Mouse (Mus musculus) midbrain, embryonic 15.5 days (tissue): ENCODE measurements around the gene Srms. TPM values are rescaled to one million over a fixed set of nuclear protein-coding genes. Genes with fewer than 3 reads are reported as not detected.

ENCODE experiments used
- ATAC-seq: fragments of 200-750 bp; cut with Nextera tagmentation; replicated peaks from 2 replicates; pipeline ENCODE4 v1.8.0; 2017; ENCODE audit warnings: moderate TSS enrichment
- H3K27ac ChIP-seq: fragments of 300-500 bp; sonication (generic); 2 replicates; pipeline ENCODE4 v1.5.1; 2015; ENCODE audit warnings: mild to moderate bottlenecking, inconsistent platforms
- H3K27me3 ChIP-seq: fragments of 300-500 bp; sonication (generic); replicated peaks from 2 replicates; pipeline ENCODE4 v1.6.1; 2015; ENCODE audit warnings: inconsistent platforms
- H3K36me3 ChIP-seq: fragments of 300-500 bp; sonication (generic); replicated peaks from 2 replicates; pipeline ENCODE4 v1.6.1; 2015; ENCODE audit warnings: inconsistent platforms
- H3K4me1 ChIP-seq: fragments of 300-500 bp; sonication (generic); 2 replicates; pipeline ENCODE4 v1.6.1; 2015; ENCODE audit warnings: inconsistent platforms
- H3K4me2 ChIP-seq: fragments of 300-500 bp; sonication (generic); 2 replicates; pipeline ENCODE4 v1.6.1; 2015; ENCODE audit warnings: inconsistent platforms, mild to moderate bottlenecking, moderate library complexity
- H3K4me3 ChIP-seq: fragments of 300-500 bp; sonication (generic); 2 replicates; pipeline ENCODE4 v1.5.1; 2015; ENCODE audit warnings: mild to moderate bottlenecking, inconsistent platforms
- H3K9ac ChIP-seq: fragments of 300-500 bp; sonication (generic); 2 replicates; pipeline ENCODE4 v1.6.1; 2015; ENCODE audit warnings: mild to moderate bottlenecking, inconsistent platforms
- H3K9me3 ChIP-seq: fragments of 300-500 bp; sonication (generic); 2 replicates; pipeline ENCODE4 v1.6.1; 2016; ENCODE audit warnings: inconsistent platforms
- WGBS: fragments of 180-500 bp; shearing (Covaris S2); methylation state at CpG from one replicate; pipeline ENCODE4 v1.1.7; 2015; ENCODE audit warnings: mixed read lengths; 5-methylcytosine and 5-hydroxymethylcytosine counted together
- polyA plus RNA-seq: library from polyadenylated mRNA; unstranded; fragments of >200 nt; fragmentation: Nextera tagmentation; extraction: Ambion mirVana; gene quantifications from 2 replicates; pipeline ENCODE4 v1.2.1, GENCODE M21; 2015

Srms gene
- polyA plus RNA-seq, 1 experiment from 2014 or later = 0.18 TPM

DNA sequence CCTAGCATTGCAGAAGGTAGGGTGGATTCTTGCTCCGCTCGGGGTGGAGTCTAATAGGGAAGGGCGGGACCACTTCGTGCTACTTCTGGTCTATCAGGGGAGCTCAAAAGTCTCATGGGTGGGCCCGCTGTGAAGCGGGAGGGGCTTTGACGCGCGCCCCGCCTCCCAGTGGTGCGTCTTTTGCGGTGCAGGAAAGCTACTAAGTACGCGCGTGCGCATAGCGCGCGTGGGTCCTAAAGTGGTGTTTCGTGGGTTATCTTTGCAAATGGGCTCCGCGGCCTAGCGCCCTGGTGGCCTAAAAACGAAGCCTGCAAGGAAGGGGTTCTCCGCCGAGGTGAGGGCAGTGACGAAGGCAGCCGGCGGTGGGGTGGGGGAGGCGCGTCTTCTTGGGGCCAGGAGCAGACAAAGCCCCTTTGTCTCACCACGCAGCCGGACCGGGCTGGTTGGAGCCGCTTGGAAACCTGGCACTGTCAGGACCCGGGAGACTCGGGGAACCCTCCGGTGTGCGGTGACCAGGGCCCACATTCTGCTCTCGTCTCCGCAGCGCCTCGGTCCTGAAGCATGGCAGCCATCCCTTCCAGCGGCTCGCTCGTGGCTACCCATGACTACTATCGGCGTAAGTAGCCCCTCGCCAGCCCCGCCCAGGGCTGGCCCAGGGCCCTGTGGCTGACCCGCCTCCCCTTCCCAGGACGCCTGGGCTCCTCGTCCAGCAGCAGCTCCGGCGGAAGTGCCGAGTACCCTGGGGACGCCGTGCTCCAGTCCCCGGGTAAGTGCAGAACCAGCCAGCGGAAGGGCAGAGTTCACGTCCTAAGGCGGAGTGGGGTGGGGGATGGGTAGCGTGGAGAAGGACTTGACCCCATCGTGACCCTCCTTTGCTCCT lies 25.6 kb downstream of the Srms start, which contains the start of gene Ppdpf:
Gene Ppdpf, plus strand, starts transcription at position 127 of the 880 bp plus-strand sequence.
- WGBS = under 1% methylated on average over 64 of the region's 64 CpGs
- Histone ChIP-seq H3K4me1 (peaks cover 18% of the 10 kb centered on the region), H3K4me3 (peak within 1 kb of the TSS; percentile 78), H3K36me3 (0 out of 2 replicates have a peak, but pooled peaks cover 4% of the 10 kb centered on the region), H3K9me3 (no peaks in the 10 kb centered on the region), H3K4me2 (peak within 1 kb of the TSS; percentile 65), H3K9ac (peak within 1 kb of the TSS; percentile 94), H3K27me3 (no peaks in the 10 kb centered on the region), H3K27ac (peak within 1 kb of the TSS; percentile 95)
- peak; percentile 90 for ATAC-seq

GRCm38 (mm10) chr2:181186635-181187034 lies 26.4 kb downstream of the Srms start:
- Histone ChIP-seq H3K4me1 (peaks cover 18% of the 10 kb centered on the region), H3K27me3 (no peaks in the 10 kb centered on the region), H3K4me3 (peak overlapping the region; percentile 78), H3K36me3 (0 out of 2 replicates have a peak, but pooled peaks cover 4% of the 10 kb centered on the region), H3K4me2 (peak overlapping the region; percentile 65), H3K9me3 (no peaks in the 10 kb centered on the region), H3K9ac (peak overlapping the region; percentile 94), H3K27ac (peak overlapping the region; percentile 95)
- ATAC-seq = peak; percentile 88
- 0% methylated on average over 14 of the region's 14 CpGs for WGBS

DNA sequence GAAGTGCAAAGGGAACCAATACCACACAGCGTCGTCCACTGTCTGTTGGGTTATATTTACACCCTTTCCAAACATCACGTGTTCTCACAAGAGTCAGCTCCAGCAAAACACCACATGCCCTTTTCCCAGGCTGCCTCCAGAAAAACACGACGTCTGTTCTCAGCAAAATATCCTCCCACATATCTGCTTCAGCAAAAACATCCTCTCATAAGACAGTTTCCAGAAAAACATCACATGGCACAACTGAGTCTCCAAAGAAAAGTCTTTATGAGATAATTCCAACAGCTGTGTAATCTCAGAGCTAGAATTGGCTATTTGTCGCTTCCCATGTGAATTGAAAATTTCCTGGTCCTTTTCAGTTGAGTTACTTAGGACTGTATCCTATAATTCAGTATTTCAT lies 32.1 kb downstream of the Srms start:
- Histone ChIP-seq H3K27ac (no peak overlapping the region), H3K9me3 (no peaks in the 10 kb centered on the region), H3K36me3 (no peaks in the 10 kb centered on the region), H3K4me1 (no peaks in the 10 kb centered on the region), H3K27me3 (no peaks in the 10 kb centered on the region), H3K4me3 (no peak overlapping the region), H3K4me2 (no peak overlapping the region), H3K9ac (no peak overlapping the region)
- no peak for ATAC-seq
- WGBS = 83% methylated on average over 6 of the region's 6 CpGs

- WGBS = 86% methylated on average over 5 of the region's 5 CpGs
- H3K27ac ChIP-seq = no peak overlapping the region
- H3K4me1 ChIP-seq = no peaks in the 10 kb centered on the region
- ATAC-seq = no peak
- H3K4me3 ChIP-seq = no peak overlapping the region
- no peaks in the 10 kb centered on the region for H3K36me3 ChIP-seq
- no peaks in the 10 kb centered on the region for H3K9me3 ChIP-seq
- no peak overlapping the region for H3K9ac ChIP-seq
- H3K27me3 ChIP-seq = no peaks in the 10 kb centered on the region
- H3K4me2 ChIP-seq = no peak overlapping the region
These were observed 34.5 kb downstream of the Srms start for GRCm38 (mm10) chr2:181178471-181178870.

- Histone ChIP-seq H3K27me3 (no peaks in the 10 kb centered on the region), H3K36me3 (no peaks in the 10 kb centered on the region), H3K4me2 (no peak overlapping the region), H3K4me1 (no peaks in the 10 kb centered on the region), H3K27ac (no peak overlapping the region), H3K4me3 (no peak overlapping the region), H3K9me3 (no peaks in the 10 kb centered on the region), H3K9ac (no peak overlapping the region)
- 70% methylated on average over 3 of the region's 3 CpGs for WGBS
- no peak for ATAC-seq
These were observed 35.0 kb downstream of the Srms start for GRCm38 (mm10) chr2:181178015-181178414.

DNA sequence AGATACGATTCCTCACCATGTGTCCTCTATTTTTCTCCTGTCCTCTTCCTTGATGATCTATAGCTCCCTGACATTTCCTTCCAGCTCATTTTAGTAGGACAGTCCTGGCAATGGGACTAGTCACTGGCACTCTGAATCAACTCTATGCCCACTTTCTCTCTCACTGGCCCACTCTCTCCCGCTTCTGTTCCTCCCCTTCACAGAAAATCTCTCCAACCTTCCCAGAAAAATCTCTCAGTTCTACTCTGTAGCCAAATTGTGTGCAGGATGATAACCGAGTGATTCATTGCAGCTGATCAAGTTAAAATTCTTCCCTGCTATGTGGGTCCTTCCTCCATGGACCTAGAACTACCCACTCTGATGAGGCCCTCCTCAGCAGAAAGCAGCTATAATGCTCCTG lies 38.3 kb downstream of the Srms start:
- ATAC-seq = no peak
- Histone ChIP-seq H3K9me3 (no peaks in the 10 kb centered on the region), H3K4me1 (no peaks in the 10 kb centered on the region), H3K4me2 (no peak overlapping the region), H3K9ac (no peak overlapping the region), H3K27ac (no peak overlapping the region), H3K27me3 (no peaks in the 10 kb centered on the region), H3K4me3 (no peak overlapping the region), H3K36me3 (no peaks in the 10 kb centered on the region)
- WGBS = 92% methylated on average over 3 of the region's 3 CpGs

DNA sequence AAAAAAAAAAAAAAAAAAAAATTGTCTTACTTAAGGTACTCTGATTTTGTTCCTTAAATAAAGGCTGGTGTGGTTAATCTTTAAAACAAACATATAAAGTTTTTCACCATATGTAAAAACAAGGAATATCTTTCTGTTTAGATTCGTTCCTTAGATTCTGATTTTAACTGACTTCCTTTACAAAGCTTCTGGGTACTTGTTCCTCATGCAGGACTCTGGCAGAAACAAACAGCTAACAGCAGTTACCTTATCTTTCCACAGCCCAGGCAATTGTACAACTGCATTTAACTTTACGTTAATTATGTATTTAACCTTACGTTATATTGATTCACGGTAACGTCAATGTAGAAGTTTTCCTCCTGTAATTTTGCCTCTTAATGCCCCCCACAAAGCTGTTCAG lies 46.5 kb downstream of the Srms start:
- no peaks in the 10 kb centered on the region for H3K9me3 ChIP-seq
- no peak for ATAC-seq
- no peaks in the 10 kb centered on the region for H3K36me3 ChIP-seq
- no peak overlapping the region for H3K4me2 ChIP-seq
- H3K4me1 ChIP-seq = no peaks in the 10 kb centered on the region
- 87% methylated on average over 5 of the region's 5 CpGs for WGBS
- H3K4me3 ChIP-seq = no peak overlapping the region
- H3K27ac ChIP-seq = no peak overlapping the region
- no peak overlapping the region for H3K9ac ChIP-seq
- no peaks in the 10 kb centered on the region for H3K27me3 ChIP-seq

DNA sequence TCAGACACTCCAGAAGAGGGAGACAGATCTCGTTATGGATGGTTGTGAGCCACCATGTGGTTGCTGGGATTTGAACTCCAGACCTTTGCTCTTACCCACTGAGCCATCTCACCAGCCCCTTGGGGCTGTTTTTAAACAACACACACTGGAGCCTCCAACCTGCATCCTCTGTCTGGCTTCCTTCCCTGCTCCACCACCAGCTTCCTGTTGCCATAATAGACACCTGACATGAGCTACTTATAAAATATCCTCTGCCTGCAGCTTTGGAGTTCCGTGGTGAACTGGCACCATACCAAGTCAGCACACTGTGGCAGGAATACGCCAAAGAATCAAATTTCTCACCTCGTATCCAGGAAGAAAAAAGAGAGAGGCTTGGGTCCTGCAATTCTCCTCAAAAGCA lies 52.2 kb downstream of the Srms start:
- no peak overlapping the region for H3K9ac ChIP-seq
- H3K27ac ChIP-seq = no peak overlapping the region
- no peaks in the 10 kb centered on the region for H3K9me3 ChIP-seq
- no peak overlapping the region for H3K4me3 ChIP-seq
- no peak overlapping the region for H3K4me2 ChIP-seq
- 76% methylated on average over 4 of the region's 4 CpGs for WGBS
- H3K4me1 ChIP-seq = peaks cover 37% of the 10 kb centered on the region
- H3K27me3 ChIP-seq = no peaks in the 10 kb centered on the region
- no peaks in the 10 kb centered on the region for H3K36me3 ChIP-seq
- ATAC-seq = no peak

DNA sequence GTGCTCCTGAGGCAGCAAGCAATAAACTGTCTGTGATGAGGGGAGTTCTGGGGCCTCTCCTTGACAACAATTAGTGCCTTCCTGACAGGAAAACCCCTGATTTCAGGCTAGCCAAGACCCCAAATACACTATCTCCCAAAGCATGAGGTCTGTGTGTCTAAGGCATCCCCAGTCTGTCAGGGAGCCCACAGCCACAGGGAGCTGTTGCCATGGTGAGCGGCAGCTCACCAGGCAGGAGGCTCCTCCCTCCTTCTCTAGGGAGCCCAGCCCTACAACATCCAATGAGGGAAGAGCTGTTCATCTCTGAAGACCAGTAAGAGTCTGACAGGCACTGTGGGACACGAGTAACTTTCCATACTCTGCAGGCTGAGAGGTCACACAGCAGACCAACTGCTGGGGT lies 53.2 kb downstream of the Srms start:
- no peaks in the 10 kb centered on the region for H3K27me3 ChIP-seq
- H3K4me3 ChIP-seq = no peak overlapping the region
- peak; percentile 81 for ATAC-seq
- H3K9me3 ChIP-seq = no peaks in the 10 kb centered on the region
- WGBS = 0% methylated on average over 2 of the region's 2 CpGs
- H3K36me3 ChIP-seq = no peaks in the 10 kb centered on the region
- H3K27ac ChIP-seq = peak overlapping the region; percentile 80
- H3K4me2 ChIP-seq = peak overlapping the region; percentile 30
- H3K9ac ChIP-seq = no peak overlapping the region
- peaks cover 48% of the 10 kb centered on the region for H3K4me1 ChIP-seq

DNA sequence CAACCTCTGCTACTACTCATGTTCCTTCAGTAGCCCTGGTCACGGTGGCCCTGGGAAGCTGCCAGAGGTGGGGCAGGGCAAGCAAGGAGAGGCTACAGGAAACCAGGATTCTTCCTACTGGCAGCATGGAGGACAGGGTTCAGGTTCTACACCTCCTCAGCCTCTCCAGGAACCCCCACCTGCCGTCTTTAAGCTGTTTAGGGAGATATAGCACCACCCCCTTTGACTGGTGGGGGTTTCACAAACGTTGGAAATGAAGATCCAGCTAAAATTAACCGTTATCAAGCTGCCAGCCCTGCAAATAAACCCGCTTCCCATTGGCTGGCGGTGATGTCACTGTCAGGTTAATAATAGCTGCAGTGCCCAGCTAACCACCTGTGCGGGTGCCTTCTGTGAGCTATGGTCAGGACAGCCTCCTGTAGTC lies 53.9 kb downstream of the Srms start:
- Histone ChIP-seq H3K4me3 (no peak overlapping the region), H3K4me1 (peaks cover 55% of the 10 kb centered on the region), H3K27me3 (no peaks in the 10 kb centered on the region), H3K27ac (peak overlapping the region; percentile 80), H3K36me3 (no peaks in the 10 kb centered on the region), H3K9ac (peak overlapping the region; percentile 18; the same call in 1 of the 2 replicates), H3K9me3 (no peaks in the 10 kb centered on the region), H3K4me2 (no peak overlapping the region)
- no peak for ATAC-seq
- 45% methylated on average over 7 of the region's 7 CpGs for WGBS

GRCm38 (mm10) chr2:181158471-181158870 lies 54.5 kb downstream of the Srms start:
- H3K4me1 ChIP-seq = peaks cover 55% of the 10 kb centered on the region

DNA sequence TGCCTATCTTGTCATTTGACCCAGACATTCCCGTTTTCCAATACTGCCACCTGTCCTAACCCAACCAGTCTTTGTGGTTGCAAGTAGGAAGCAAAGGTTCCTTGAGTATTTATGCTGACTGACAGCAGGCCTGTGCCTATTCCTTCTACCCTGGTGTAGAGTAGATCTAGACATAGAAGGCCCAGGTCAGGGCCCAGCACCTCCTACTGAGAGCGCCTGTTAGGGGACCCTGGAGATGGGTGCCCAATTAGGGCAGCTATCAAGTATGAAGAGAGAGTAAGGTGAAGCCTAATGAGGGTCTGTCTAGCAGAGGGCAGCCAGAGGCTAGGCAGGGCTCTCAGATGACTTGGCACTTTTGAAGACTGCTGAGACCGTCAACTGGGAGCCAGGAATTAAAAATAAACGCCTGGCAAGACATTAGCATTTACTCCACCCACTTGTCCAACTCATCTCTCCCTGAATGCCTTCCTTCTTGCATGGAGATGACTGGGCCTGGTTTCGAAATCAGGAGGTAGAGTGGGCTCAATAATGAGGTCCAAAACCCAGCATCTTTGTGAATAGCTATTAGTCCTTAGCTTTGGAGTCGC lies 55.2 kb downstream of the Srms start:
- no peak for ATAC-seq
- 0 out of 2 replicates have a peak, but pooled peaks cover 1% of the 10 kb centered on the region for H3K36me3 ChIP-seq
- peak overlapping the region; percentile 73 for H3K4me2 ChIP-seq
- H3K9ac ChIP-seq = no peak overlapping the region
- no peaks in the 10 kb centered on the region for H3K27me3 ChIP-seq
- H3K4me3 ChIP-seq = peak overlapping the region; percentile 49
- no peaks in the 10 kb centered on the region for H3K9me3 ChIP-seq
- peak overlapping the region; percentile 91 for H3K27ac ChIP-seq
- H3K4me1 ChIP-seq = peaks cover 55% of the 10 kb centered on the region
- 76% methylated on average over 6 of the region's 6 CpGs for WGBS

More at GRCm38 (mm10) chr2:181158471-181158870, 54.5 kb downstream of the Srms start:
- no peak for ATAC-seq
- H3K4me3 ChIP-seq = no peak overlapping the region
- no peaks in the 10 kb centered on the region for H3K36me3 ChIP-seq
- no peaks in the 10 kb centered on the region for H3K27me3 ChIP-seq
- no peaks in the 10 kb centered on the region for H3K9me3 ChIP-seq
- H3K9ac ChIP-seq = no peak overlapping the region
- peak overlapping the region; percentile 14; the same call in 1 of the 2 replicates for H3K27ac ChIP-seq
- WGBS = 88% methylated on average over 2 of the region's 2 CpGs
- no peak overlapping the region for H3K4me2 ChIP-seq
